8 mouse cellular contexts compared by ENCODE assay signal in genomic region chr13:118715066-118716018, GRCm38 (mm10). TPM values are rescaled to one million over a fixed set of nuclear protein-coding genes. Genes with fewer than 3 reads are reported as not detected.
DNase-seq lines count a peak whose midpoint lies in the region; ATAC-seq lines count a peak whose summit lies in the region.

No protein-coding gene starts in this region.

- peak overlapping the region; percentile 63 for H3K4me3 ChIP-seq in hindbrain, embryonic 10.5 days
- peak overlapping the region; percentile 59 for H3K4me3 ChIP-seq in limb, embryonic 15.5 days
- H3K4me3 ChIP-seq in neural tube, embryonic 11.5 days (ENCODE audit: low read depth, low read length), result peak overlapping the region; percentile 45

- peaks cover 34% of the 10 kb centered on the region for H3K4me1 ChIP-seq in hindbrain, embryonic 10.5 days (replicated peaks)
- H3K4me1 ChIP-seq in limb, embryonic 15.5 days, result peaks cover 6% of the 10 kb centered on the region; the same call in 1 of the 2 replicates
- peaks cover 8% of the 10 kb centered on the region for H3K4me1 ChIP-seq in neural tube, embryonic 11.5 days (ENCODE audit: control insufficient read depth, insufficient read depth, low read length)

- peaks cover 41% of the 10 kb centered on the region for H3K27me3 ChIP-seq in hindbrain, embryonic 10.5 days (ENCODE audit: insufficient read depth, poor library complexity, severe bottlenecking)
- 0 out of 2 replicates have a peak, but pooled peaks cover 3% of the 10 kb centered on the region for H3K27me3 ChIP-seq in limb, embryonic 15.5 days
- H3K27me3 ChIP-seq in neural tube, embryonic 11.5 days (ENCODE audit: control insufficient read depth, insufficient read depth, low read length), result peaks cover 10% of the 10 kb centered on the region; the same call in 1 of the 2 replicates

- H3K27ac ChIP-seq in hindbrain, embryonic 10.5 days, result peak overlapping the region; percentile 76
- peak overlapping the region; percentile 75 for H3K27ac ChIP-seq in limb, embryonic 15.5 days
- H3K27ac ChIP-seq in neural tube, embryonic 11.5 days (ENCODE audit: low read depth, low read length), result no peak overlapping the region

- intact Hi-C loops in left cerebral cortex, postnatal 25 days (cut with DNase I), result no loop called here

- 3% methylated on average over 31 of the region's 31 CpGs for WGBS in hindbrain, embryonic 10.5 days
- 1% methylated on average over 31 of the region's 31 CpGs for WGBS in limb, embryonic 15.5 days
- 3% methylated on average over 31 of the region's 31 CpGs for WGBS in neural tube, embryonic 11.5 days

- peak; percentile 15 to 36 for DNase-seq in left cerebral cortex, postnatal 25 days (ENCODE audit: low spot score in 2 of 2)
- no peak for DNase-seq in left cerebral cortex, adult 11 months (ENCODE audit: low spot score)
- peak; percentile 58 for DNase-seq in embryo, embryonic 11 days
- peak; percentile 58 for DNase-seq in hindbrain, embryonic 10.5 days (ENCODE audit: low spot score)
- peak; percentile 58 for DNase-seq in neural tube, embryonic 11.5 days (ENCODE audit: low spot score)
- no peak for DNase-seq in urinary bladder, adult 2 months (ENCODE audit: low spot score)
- no peak for DNase-seq in T-cell, adult 2 months (ENCODE audit: low spot score)

- H3K9me3 ChIP-seq in hindbrain, embryonic 10.5 days, result no peaks in the 10 kb centered on the region
- H3K9me3 ChIP-seq in limb, embryonic 15.5 days, result no peaks in the 10 kb centered on the region
- H3K9me3 ChIP-seq in neural tube, embryonic 11.5 days (ENCODE audit: control insufficient read depth, low read length), result no peaks in the 10 kb centered on the region

- peak overlapping the region; percentile 48 for H3K9ac ChIP-seq in limb, embryonic 15.5 days
- peak overlapping the region; percentile 18; the same call in 1 of the 2 replicates for H3K9ac ChIP-seq in neural tube, embryonic 11.5 days (ENCODE audit: low read length)

- H3K4me2 ChIP-seq in limb, embryonic 15.5 days, result peak overlapping the region; percentile 86
- peak overlapping the region; percentile 88 for H3K4me2 ChIP-seq in neural tube, embryonic 11.5 days (ENCODE audit: low read depth)

- H3K36me3 ChIP-seq in hindbrain, embryonic 10.5 days, result no peaks in the 10 kb centered on the region
- no peaks in the 10 kb centered on the region for H3K36me3 ChIP-seq in limb, embryonic 15.5 days
- H3K36me3 ChIP-seq in neural tube, embryonic 11.5 days (ENCODE audit: control insufficient read depth, insufficient read depth, low read length), result no peaks in the 10 kb centered on the region

- ATAC-seq in limb, embryonic 15.5 days (ENCODE audit: insufficient number of reproducible peaks, low FRiP score, low TSS enrichment, low read depth), result no peak; the same call in 1 of the 2 replicates
- peak; percentile 45 for ATAC-seq in neural tube, embryonic 11.5 days (ENCODE audit: insufficient read depth, low FRiP score, low TSS enrichment)

RNA-seq across cellular contexts. Expression of gene Fgf10, which starts 45.8 kb away (rescaled TPM):
- 1 to 10 TPM; 3.8 to 4.0 TPM for total RNA-seq in left cerebral cortex, postnatal 25 days (2021)
- 3.9 and 5.2 TPM in 2 replicates for polyA plus RNA-seq in hindbrain, embryonic 10.5 days (2016; fragmentation: Nextera tagmentation; extraction: Ambion mirVana)
- 10.7 and 10.8 TPM in 2 replicates for polyA plus RNA-seq in limb, embryonic 15.5 days (2015; fragmentation: Nextera tagmentation; extraction: Ambion mirVana)
- polyA plus RNA-seq in neural tube, embryonic 11.5 days (2014; fragmentation: Nextera tagmentation; extraction: Ambion mirVana), result 1.6 and 2.1 TPM in 2 replicates
- 0.74 and 1.1 TPM in 2 replicates for polyA plus RNA-seq in urinary bladder, adult 2 months (2012; rRNA removed)

Comparison
In these comparisons a context has a peak if more than half of its experiments do, and no peak if none do; other contexts are left out.
1. DNase-seq: peak in left cerebral cortex, postnatal 25 days (2 of 2), embryo, embryonic 11 days (single experiment), hindbrain, embryonic 10.5 days (single experiment) and neural tube, embryonic 11.5 days (single experiment); none in left cerebral cortex, adult 11 months (single experiment), urinary bladder, adult 2 months (single experiment) and T-cell, adult 2 months (single experiment).
2. Peak in every context shown above with its lines, with median percentiles within 50 percentile points of each other: H3K4me3 ChIP-seq.